Mouse (Mus musculus) ES-E14 (cell line): ENCODE measurements at regions not wholly inside any gene's neighbourhood (a gene's known extent, or its start where the extent isn't known, plus 50 kb on each side); places are given as distances from the start of the nearest gene placed in this dataset.

Experiments
- CHD2 ChIP-seq: IDR thresholded peaks from 2 replicates; pipeline ENCODE4 v1.6.1; 2014; ENCODE audit warnings: mild to moderate bottlenecking, low read depth, low read length, inconsistent platforms
- HCFC1 ChIP-seq: IDR thresholded peaks from 2 replicates; pipeline ENCODE4 v1.6.1; 2012; ENCODE audit warnings: low read length, inconsistent platforms, borderline replicate concordance; ENCODE audit not compliant: insufficient read depth
- MAFK ChIP-seq: IDR thresholded peaks from 2 replicates; pipeline ENCODE4 v1.6.1; 2014; ENCODE audit warnings: mild to moderate bottlenecking, low read depth, low read length, inconsistent platforms; ENCODE audit not compliant: insufficient read depth
- ZC3H11A ChIP-seq: IDR thresholded peaks from 2 replicates; pipeline ENCODE4 v1.6.1; 2012; ENCODE audit warnings: low read depth, mild to moderate bottlenecking, inconsistent platforms, low read length, borderline replicate concordance
- ZNF384 ChIP-seq: IDR thresholded peaks from 2 replicates; pipeline ENCODE4 v1.6.1; 2012; ENCODE audit warnings: low read depth, low read length, inconsistent platforms

DNA sequence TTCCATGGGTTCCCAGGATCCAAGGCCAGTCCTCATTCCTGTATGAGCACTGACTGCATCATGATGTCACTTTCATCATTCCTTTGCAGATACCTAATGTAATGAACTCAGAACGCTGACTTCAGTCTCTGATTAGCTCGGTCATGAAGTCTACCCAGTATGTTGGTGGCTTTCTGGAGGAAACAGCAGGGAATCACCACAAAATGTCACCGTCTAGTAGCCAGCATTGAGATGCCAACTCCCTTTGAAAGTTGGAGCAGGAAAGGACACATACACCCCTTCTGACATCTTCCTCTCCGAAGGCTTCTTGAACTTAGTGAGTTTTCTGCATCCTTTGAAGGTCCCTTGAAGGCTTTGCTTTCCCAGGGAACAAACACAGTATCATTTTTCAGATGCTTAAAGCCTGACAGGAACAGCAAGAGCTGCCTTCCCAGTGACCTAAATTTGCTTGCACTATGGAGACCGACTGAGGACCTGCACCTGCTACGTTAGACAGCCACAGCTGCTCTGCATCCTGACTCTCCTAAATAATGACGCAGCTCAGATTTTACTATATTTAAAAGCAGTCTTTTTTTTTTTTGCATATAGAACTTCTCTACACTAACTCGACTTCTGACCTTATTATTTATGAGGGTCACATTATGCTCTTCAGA is 243.1 kb upstream of the Fat1 start:
- TF ChIP-seq MAFK: no peak
- no peak for TF ChIP-seq ZNF384
- TF ChIP-seq HCFC1: no peak
- no peak for TF ChIP-seq CHD2
- no peak for TF ChIP-seq ZC3H11A
